Mouse (Mus musculus): ENCODE results near the gene Arhgap44. TPM values are rescaled to one million over a fixed set of nuclear protein-coding genes. Genes with fewer than 3 reads are reported as not detected.

Arhgap44 gene
- polyA plus RNA-seq, 1 experiment, result 8.4 TPM

DNA sequence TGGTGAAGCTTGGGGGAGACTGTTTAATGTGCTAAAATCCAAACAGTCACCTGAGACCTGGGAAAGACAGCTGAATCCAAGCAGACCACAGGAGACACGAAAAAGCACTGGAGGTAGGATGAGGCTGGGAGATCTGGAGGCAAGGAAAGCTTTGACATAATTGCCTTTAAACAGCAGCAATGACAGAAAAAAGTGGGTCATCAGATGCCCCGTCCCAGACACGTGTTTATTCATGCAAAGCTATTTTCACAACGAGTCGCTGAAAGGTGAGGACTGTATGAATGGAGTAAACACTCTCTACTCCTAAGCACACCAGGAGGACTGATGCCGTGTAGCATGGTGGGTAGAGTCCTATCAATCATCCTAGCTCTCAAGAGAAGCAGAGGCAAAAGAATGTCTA lies 47.0 kb downstream of the Arhgap44 start:
- Histone ChIP-seq H3K4me1 (ENCODE audit: control insufficient read depth, insufficient read depth, low read length) (no peaks in the 10 kb centered on the region), H3K4me3 (ENCODE audit: insufficient read depth, low read length) (no peak overlapping the region), H3K27ac (ENCODE audit: insufficient read depth, low read length) (no peak overlapping the region)
- no peak for TF ChIP-seq CTCF (IDR thresholded peaks at IDR 0.05; ENCODE audit: borderline replicate concordance, insufficient read depth, low read length)

DNA sequence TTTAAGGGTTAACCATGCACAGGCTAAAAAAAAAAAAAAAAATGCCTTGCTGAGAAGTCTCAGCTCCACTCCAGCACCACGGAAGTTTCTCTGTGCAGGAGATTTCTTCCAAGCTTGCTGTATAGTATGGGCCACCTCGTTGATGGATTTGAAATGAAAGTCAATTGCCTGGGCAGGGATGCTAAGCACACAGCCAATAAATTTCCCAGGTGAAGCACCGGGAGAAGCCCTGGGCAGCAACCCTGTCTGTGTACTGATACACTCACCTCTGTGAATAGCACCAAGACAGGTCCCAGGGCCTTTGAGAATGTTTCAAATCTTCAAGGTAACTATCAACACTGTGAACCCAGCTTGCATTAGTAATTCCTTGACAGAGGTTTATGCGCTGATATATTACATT lies 50.7 kb downstream of the Arhgap44 start:
- no peak for TF ChIP-seq CTCF (IDR thresholded peaks at IDR 0.05; ENCODE audit: borderline replicate concordance, insufficient read depth, low read length)
- TF ChIP-seq POLR2A (IDR thresholded peaks at IDR 0.05; ENCODE audit: low read depth, low read length), result no peak

DNA sequence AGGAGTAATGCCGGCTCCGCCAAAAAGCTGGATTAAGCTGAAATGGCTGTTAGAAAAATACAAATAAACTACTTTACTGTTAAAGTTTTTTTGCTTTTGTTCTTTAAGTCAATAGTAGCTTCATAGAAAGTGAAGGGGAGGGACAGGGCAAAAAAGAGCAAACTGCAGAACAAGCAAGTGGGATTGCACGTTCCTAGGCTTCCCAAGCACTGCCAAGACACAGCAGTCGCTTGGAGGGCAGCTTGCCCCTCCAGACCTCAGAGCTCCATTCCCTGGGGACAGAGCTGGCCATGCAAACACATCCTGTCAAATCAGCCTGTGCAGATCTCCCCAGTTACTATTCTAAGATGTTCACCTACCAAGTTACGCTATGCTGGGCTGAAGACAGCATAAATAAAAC lies 51.1 kb downstream of the Arhgap44 start:
- TF ChIP-seq POLR2A (IDR thresholded peaks at IDR 0.05; ENCODE audit: low read depth, low read length) (no peak), CTCF (IDR thresholded peaks at IDR 0.05; ENCODE audit: borderline replicate concordance, insufficient read depth, low read length) (no peak)
- no peak overlapping the region for H3K4me3 ChIP-seq (ENCODE audit: insufficient read depth, low read length)

More for the DNA sequence above, 50.7 kb downstream of the Arhgap44 start:
- H3K4me3 ChIP-seq (ENCODE audit: insufficient read depth, low read length), result no peak overlapping the region
- H3K4me1 ChIP-seq (ENCODE audit: control insufficient read depth, insufficient read depth, low read length), result no peaks in the 10 kb centered on the region
- no peak overlapping the region for H3K27ac ChIP-seq (ENCODE audit: insufficient read depth, low read length)

DNA sequence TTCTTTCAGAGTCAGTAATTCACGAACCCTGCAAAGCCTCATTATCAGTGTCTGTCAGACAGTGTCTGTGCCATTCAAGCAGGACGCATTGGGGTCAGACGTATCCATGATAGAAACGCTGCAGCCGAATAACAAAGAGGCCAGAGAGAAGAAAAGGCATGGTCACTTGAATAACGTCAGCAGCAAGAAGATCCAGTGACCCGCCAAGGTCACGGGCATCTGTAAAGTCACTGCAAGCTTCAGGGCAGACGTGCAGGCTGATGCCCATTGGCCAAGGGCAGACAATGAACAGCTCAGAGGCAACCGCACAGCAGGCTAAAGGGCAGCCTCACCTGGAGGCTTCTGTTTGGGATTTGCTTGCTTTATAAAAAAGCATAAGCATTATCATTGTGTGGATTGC lies 52.7 kb downstream of the Arhgap44 start:
- Histone ChIP-seq H3K27ac (ENCODE audit: insufficient read depth, low read length) (no peak overlapping the region), H3K4me1 (ENCODE audit: control insufficient read depth, insufficient read depth, low read length) (no peaks in the 10 kb centered on the region), H3K4me3 (ENCODE audit: insufficient read depth, low read length) (no peak overlapping the region)
- TF ChIP-seq POLR2A (IDR thresholded peaks at IDR 0.05; ENCODE audit: low read depth, low read length), result no peak
- no peak for TF ChIP-seq CTCF (IDR thresholded peaks at IDR 0.05; ENCODE audit: borderline replicate concordance, insufficient read depth, low read length)

More for the DNA sequence above, 51.1 kb downstream of the Arhgap44 start:
- Histone ChIP-seq H3K27ac (ENCODE audit: insufficient read depth, low read length) (no peak overlapping the region), H3K4me1 (ENCODE audit: control insufficient read depth, insufficient read depth, low read length) (no peaks in the 10 kb centered on the region)

DNA sequence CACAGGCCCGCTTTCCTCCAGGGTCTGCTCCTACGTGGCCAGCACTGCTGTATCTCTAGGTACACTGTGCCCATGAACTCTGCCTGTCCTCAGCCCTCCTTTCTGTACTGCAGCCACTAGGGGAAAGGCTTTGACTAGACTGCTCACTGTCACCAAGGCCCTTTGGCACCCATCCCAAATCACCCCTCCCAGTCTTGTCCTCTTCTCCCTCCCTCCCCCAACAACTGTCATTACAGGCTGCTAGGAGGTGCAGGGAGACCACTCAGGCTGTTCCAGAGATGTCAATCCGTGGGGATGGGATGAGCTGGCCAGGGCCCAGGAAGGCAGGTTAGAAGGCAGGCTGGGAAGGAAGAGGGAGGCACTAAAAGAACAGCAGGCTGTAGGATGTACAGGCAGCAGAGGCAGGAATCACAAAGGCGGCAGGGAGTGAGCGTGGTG lies 55.0 kb downstream of the Arhgap44 start:
- Histone ChIP-seq H3K27ac (ENCODE audit: insufficient read depth, low read length) (no peak overlapping the region), H3K4me1 (ENCODE audit: control insufficient read depth, insufficient read depth, low read length) (no peaks in the 10 kb centered on the region), H3K4me3 (ENCODE audit: insufficient read depth, low read length) (no peak overlapping the region)
- no peak for TF ChIP-seq POLR2A (IDR thresholded peaks at IDR 0.05; ENCODE audit: low read depth, low read length)
- TF ChIP-seq CTCF (IDR thresholded peaks at IDR 0.05; ENCODE audit: borderline replicate concordance, insufficient read depth, low read length), result no peak

DNA sequence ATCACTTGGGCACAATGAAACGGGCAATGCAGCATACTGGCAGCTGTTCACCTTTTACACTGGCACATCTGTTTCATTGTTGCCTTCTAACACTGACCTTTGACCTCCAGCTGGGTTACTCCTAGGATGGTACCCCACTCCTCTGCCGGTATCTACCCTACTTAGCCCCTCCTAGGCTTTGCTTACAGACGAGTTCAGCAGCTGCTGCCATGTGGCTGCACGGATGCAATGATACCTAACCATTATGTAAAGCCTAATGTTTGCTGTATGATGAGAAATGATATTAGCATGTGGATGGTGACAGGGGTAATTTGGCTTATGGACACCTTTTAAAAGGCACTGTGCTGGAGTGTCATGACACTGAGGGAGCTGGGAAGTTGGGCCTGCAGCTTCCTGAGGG lies 55.6 kb downstream of the Arhgap44 start:
- Histone ChIP-seq H3K27ac (ENCODE audit: insufficient read depth, low read length) (no peak overlapping the region), H3K4me1 (ENCODE audit: control insufficient read depth, insufficient read depth, low read length) (no peaks in the 10 kb centered on the region), H3K4me3 (ENCODE audit: insufficient read depth, low read length) (no peak overlapping the region)
- TF ChIP-seq CTCF (IDR thresholded peaks at IDR 0.05; ENCODE audit: borderline replicate concordance, insufficient read depth, low read length) (no peak), POLR2A (IDR thresholded peaks at IDR 0.05; ENCODE audit: low read depth, low read length) (no peak)

DNA sequence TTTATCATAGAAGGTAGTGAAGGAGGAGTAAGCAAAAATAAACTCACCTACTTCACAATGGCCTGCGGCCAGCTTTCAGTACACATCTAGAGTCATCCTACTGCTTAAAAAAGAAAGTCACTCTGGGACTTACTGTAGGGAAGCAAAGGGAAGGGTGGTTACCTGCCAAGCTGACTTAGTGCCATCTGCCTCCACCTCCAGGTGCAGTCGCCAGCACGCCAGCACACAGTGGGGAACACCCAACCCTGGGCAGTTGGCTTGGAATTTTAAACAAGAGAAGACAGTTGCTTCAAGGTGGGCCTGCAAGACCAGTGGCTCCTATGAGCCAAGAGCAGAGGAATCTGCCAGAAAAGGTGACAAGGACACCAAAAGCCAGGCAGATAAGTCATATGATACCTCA lies 58.7 kb downstream of the Arhgap44 start:
- TF ChIP-seq POLR2A (IDR thresholded peaks at IDR 0.05; ENCODE audit: low read depth, low read length) (no peak), CTCF (IDR thresholded peaks at IDR 0.05; ENCODE audit: borderline replicate concordance, insufficient read depth, low read length) (no peak)
- Histone ChIP-seq H3K27ac (ENCODE audit: insufficient read depth, low read length) (no peak overlapping the region), H3K4me1 (ENCODE audit: control insufficient read depth, insufficient read depth, low read length) (peaks cover 5% of the 10 kb centered on the region; the same call in 1 of the 2 replicates), H3K4me3 (ENCODE audit: insufficient read depth, low read length) (no peak overlapping the region)

DNA sequence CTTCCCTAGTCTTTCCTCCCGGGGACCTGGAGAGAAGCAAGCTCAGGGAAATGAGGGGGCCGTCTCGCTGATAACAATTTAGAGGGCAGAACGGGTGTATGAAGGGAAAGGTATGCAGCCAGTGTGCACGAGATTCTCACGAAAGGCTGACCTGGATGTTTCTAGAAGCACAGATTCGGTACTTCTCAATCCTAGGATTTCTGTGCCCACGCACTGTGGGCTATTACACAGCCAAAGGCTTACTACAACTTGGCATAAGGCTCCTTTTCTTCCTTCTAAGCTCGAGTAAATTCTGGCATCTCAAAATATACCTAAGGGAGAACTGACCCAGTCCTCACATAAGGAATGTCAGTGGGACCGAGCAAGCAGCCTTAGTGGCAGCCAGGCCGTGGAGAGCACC lies 61.6 kb downstream of the Arhgap44 start:
- Histone ChIP-seq H3K4me1 (ENCODE audit: control insufficient read depth, insufficient read depth, low read length) (peaks cover 5% of the 10 kb centered on the region; the same call in 1 of the 2 replicates), H3K4me3 (ENCODE audit: insufficient read depth, low read length) (no peak overlapping the region), H3K27ac (ENCODE audit: insufficient read depth, low read length) (no peak overlapping the region)
- TF ChIP-seq POLR2A (IDR thresholded peaks at IDR 0.05; ENCODE audit: low read depth, low read length) (no peak), CTCF (IDR thresholded peaks at IDR 0.05; ENCODE audit: borderline replicate concordance, insufficient read depth, low read length) (no peak)

DNA sequence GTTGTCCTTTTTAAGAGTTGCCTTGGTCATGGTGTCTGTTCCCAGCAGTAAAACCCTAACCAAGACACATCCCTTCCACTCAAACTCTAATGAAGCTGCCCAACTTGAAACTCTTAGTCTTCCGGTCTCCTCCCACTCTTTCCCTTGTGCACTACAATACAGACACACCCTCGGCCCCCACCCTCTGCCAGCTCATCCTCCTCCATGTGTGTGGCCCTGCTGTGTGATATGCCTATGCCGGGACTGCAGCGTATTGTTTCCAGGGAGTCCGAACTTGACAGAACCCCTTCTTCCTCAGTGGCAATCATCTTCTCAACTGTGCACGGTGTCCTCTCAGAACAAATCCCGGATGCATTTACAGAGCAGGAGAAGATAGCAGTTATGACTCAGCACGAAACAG lies 62.7 kb downstream of the Arhgap44 start:
- TF ChIP-seq POLR2A (IDR thresholded peaks at IDR 0.05; ENCODE audit: low read depth, low read length) (no peak), CTCF (IDR thresholded peaks at IDR 0.05; ENCODE audit: borderline replicate concordance, insufficient read depth, low read length) (no peak)
- H3K27ac ChIP-seq (ENCODE audit: insufficient read depth, low read length), result no peak overlapping the region

DNA sequence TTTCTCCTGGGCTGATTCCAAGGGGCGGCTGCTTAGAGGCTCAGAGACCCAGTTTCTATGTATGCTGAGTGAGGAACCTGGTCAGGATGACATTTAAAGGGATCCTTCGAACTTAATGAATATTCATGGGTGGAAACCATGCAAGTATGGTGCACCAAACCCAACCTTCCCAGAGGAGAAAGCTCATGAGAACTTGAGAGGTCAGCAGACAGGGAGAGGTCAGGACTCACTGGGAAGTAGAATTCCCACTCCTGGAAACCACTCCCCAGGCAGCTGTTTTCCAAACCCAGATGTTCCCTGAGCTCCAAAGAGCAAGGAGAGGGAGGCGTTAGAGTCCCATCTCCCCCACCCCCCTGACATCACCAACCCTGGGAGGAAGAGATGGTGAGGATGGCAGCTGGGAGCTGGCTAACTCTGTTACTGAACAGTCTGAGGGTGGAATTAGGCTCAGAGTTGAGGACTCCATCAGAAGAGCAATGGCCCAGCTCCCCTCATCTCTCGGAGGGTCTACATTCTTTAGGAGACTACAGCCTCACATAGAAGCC lies 65.2 kb downstream of the Arhgap44 start:
- peaks cover 5% of the 10 kb centered on the region; the same call in 1 of the 2 replicates for H3K4me1 ChIP-seq (ENCODE audit: control insufficient read depth, insufficient read depth, low read length)
- H3K27ac ChIP-seq (ENCODE audit: insufficient read depth, low read length), result no peak overlapping the region
- TF ChIP-seq CTCF (IDR thresholded peaks at IDR 0.05; ENCODE audit: borderline replicate concordance, insufficient read depth, low read length) (no peak), POLR2A (IDR thresholded peaks at IDR 0.05; ENCODE audit: low read depth, low read length) (no peak)
- no peak overlapping the region for H3K4me3 ChIP-seq (ENCODE audit: insufficient read depth, low read length)

More for the DNA sequence above, 62.7 kb downstream of the Arhgap44 start:
- no peak overlapping the region for H3K4me3 ChIP-seq (ENCODE audit: insufficient read depth, low read length)
- H3K4me1 ChIP-seq (ENCODE audit: control insufficient read depth, insufficient read depth, low read length), result peaks cover 5% of the 10 kb centered on the region; the same call in 1 of the 2 replicates

Measured in embryonic fibroblast, embryonic 13.5 days (primary cell).